Mouse (Mus musculus): Measurements from ENCODE around the gene Magi2. TPM values are rescaled to one million over a fixed set of nuclear protein-coding genes. Genes with fewer than 3 reads are reported as not detected.

Magi2 gene
- polyA plus RNA-seq, 1 experiment from 2014 or later: 20.2 TPM

DNA sequence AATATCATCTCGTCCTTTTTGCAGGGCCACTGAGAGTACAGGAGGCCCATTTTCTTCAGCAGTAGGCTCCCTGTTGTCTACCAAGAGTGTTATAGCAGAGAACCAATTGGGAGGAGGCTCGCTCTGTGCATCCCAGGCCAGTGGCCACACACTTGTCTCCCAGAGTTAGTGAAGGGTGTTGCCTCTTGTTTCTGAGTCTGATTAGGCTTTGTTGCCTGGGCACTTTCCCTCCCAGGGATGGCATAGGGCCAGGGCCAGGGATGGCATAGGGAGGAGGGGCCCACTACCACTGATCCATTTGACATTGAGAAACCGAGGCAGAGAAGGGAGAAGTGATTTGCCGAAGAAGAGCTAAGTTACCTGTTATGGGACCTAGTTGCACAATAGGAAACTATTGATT lies 679.8 kb downstream of the Magi2 start:
- Histone ChIP-seq H3K36me3 (no peaks in the 10 kb centered on the region), H3K27me3 (no peaks in the 10 kb centered on the region; the same call in 1 of the 2 replicates), H3K4me1 (peaks cover 12% of the 10 kb centered on the region; the same call in 1 of the 2 replicates), H3K27ac (replicated peaks) (no peak overlapping the region), H3K4me2 (replicated peaks) (no peak overlapping the region), H3K4me3 (no peak overlapping the region), H3K9me3 (no peaks in the 10 kb centered on the region), H3K9ac (replicated peaks) (no peak overlapping the region)
- peak; percentile 17; the same call in 1 of the 2 replicates for ATAC-seq (ENCODE audit: low FRiP score, low read depth)
- WGBS: 70% methylated on average over 4 of the region's 4 CpGs

- H3K36me3 ChIP-seq: no peaks in the 10 kb centered on the region
- H3K4me3 ChIP-seq: peak overlapping the region; percentile 53
- H3K27ac ChIP-seq (replicated peaks): peak overlapping the region; percentile 60
- H3K4me1 ChIP-seq: peaks cover 12% of the 10 kb centered on the region; the same call in 1 of the 2 replicates
- peak overlapping the region; percentile 68 for H3K9ac ChIP-seq (replicated peaks)
- WGBS: under 1% methylated on average over 12 of the region's 12 CpGs
- peak overlapping the region; percentile 70 for H3K4me2 ChIP-seq (replicated peaks)
- no peaks in the 10 kb centered on the region for H3K9me3 ChIP-seq
- H3K27me3 ChIP-seq: no peaks in the 10 kb centered on the region; the same call in 1 of the 2 replicates
- peak; percentile 77 for ATAC-seq (ENCODE audit: low FRiP score, low read depth)
Measured at GRCm38 (mm10) chr5:19907381-19907982, 680.6 kb downstream of the Magi2 start.

GRCm38 (mm10) chr5:19907983-19908705 lies 681.3 kb downstream of the Magi2 start:
- WGBS: 6% methylated on average over 16 of the region's 16 CpGs
- Histone ChIP-seq H3K9ac (replicated peaks) (peak overlapping the region; percentile 68), H3K27me3 (no peaks in the 10 kb centered on the region; the same call in 1 of the 2 replicates), H3K27ac (replicated peaks) (peak overlapping the region; percentile 60), H3K4me1 (peaks cover 12% of the 10 kb centered on the region; the same call in 1 of the 2 replicates), H3K36me3 (no peaks in the 10 kb centered on the region), H3K9me3 (no peaks in the 10 kb centered on the region), H3K4me2 (replicated peaks) (peak overlapping the region; percentile 70), H3K4me3 (peak overlapping the region; percentile 53)
- ATAC-seq (ENCODE audit: low FRiP score, low read depth): peak; percentile 64

GRCm38 (mm10) chr5:19908706-19909060 lies 681.8 kb downstream of the Magi2 start:
- Histone ChIP-seq H3K9ac (replicated peaks) (peak overlapping the region; percentile 68), H3K36me3 (no peaks in the 10 kb centered on the region), H3K4me3 (peak overlapping the region; percentile 53), H3K27me3 (no peaks in the 10 kb centered on the region; the same call in 1 of the 2 replicates), H3K4me1 (peaks cover 12% of the 10 kb centered on the region; the same call in 1 of the 2 replicates), H3K4me2 (replicated peaks) (peak overlapping the region; percentile 70), H3K9me3 (no peaks in the 10 kb centered on the region), H3K27ac (replicated peaks) (peak overlapping the region; percentile 60)
- peak; percentile 21; the same call in 1 of the 2 replicates for ATAC-seq (ENCODE audit: low FRiP score, low read depth)
- 0% methylated on average over 5 of the region's 5 CpGs for WGBS

- Histone ChIP-seq H3K4me1 (peaks cover 12% of the 10 kb centered on the region; the same call in 1 of the 2 replicates), H3K9ac (replicated peaks) (peak overlapping the region; percentile 68), H3K27me3 (no peaks in the 10 kb centered on the region; the same call in 1 of the 2 replicates), H3K4me2 (replicated peaks) (peak overlapping the region; percentile 70), H3K27ac (replicated peaks) (peak overlapping the region; percentile 60), H3K4me3 (peak overlapping the region; percentile 53), H3K36me3 (no peaks in the 10 kb centered on the region), H3K9me3 (no peaks in the 10 kb centered on the region)
- peak; percentile 35; the same call in 1 of the 2 replicates for ATAC-seq (ENCODE audit: low FRiP score, low read depth)
- WGBS: 1% methylated on average over 11 of the region's 11 CpGs
Measured at GRCm38 (mm10) chr5:19909071-19909470, 682.2 kb downstream of the Magi2 start.

- peak overlapping the region; percentile 68 for H3K9ac ChIP-seq (replicated peaks)
- peak overlapping the region; percentile 70 for H3K4me2 ChIP-seq (replicated peaks)
- H3K27ac ChIP-seq (replicated peaks): peak overlapping the region; percentile 46; the same call in 1 of the 2 replicates
- H3K4me1 ChIP-seq: peaks cover 12% of the 10 kb centered on the region; the same call in 1 of the 2 replicates
- peak; percentile 18; the same call in 1 of the 2 replicates for ATAC-seq (ENCODE audit: low FRiP score, low read depth)
- no peaks in the 10 kb centered on the region for H3K9me3 ChIP-seq
- no peaks in the 10 kb centered on the region; the same call in 1 of the 2 replicates for H3K27me3 ChIP-seq
- peak overlapping the region; percentile 53 for H3K4me3 ChIP-seq
- 60% methylated on average over 7 of the region's 7 CpGs for WGBS
- H3K36me3 ChIP-seq: no peaks in the 10 kb centered on the region
Measured at GRCm38 (mm10) chr5:19909664-19910063, 682.8 kb downstream of the Magi2 start.

GRCm38 (mm10) chr5:19932102-19932501 lies 705.3 kb downstream of the Magi2 start:
- no peaks in the 10 kb centered on the region for H3K9me3 ChIP-seq
- H3K27ac ChIP-seq (replicated peaks): no peak overlapping the region
- ATAC-seq (ENCODE audit: low FRiP score, low read depth): no peak
- H3K4me1 ChIP-seq: no peaks in the 10 kb centered on the region
- H3K27me3 ChIP-seq: no peaks in the 10 kb centered on the region
- H3K36me3 ChIP-seq: no peaks in the 10 kb centered on the region
- 86% methylated on average over 3 of the region's 3 CpGs for WGBS
- H3K4me3 ChIP-seq: no peak overlapping the region
- no peak overlapping the region for H3K9ac ChIP-seq (replicated peaks)
- no peak overlapping the region for H3K4me2 ChIP-seq (replicated peaks)

DNA sequence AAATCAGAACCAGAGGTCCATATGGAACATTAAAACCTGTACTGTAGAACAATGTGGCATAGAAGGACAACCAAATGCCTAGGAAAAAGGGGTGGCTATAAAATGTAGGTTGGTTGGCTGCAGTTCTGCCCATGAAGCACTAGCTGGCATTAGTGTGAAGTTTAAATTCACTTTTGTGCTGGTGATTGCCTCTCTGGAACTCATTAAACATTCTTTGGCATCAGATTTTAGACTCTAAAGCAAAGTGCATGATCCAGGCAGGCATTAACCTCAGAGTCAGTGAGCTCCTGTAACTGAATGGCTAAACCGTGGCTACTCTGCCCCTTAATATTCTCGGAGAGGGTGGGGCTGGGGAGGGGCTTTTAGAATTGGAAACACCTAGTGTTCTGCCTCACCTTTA lies 706.4 kb downstream of the Magi2 start:
- ATAC-seq (ENCODE audit: low FRiP score, low read depth): no peak
- H3K36me3 ChIP-seq: no peaks in the 10 kb centered on the region

GRCm38 (mm10) chr5:19951102-19951501 lies 724.3 kb downstream of the Magi2 start:
- no peaks in the 10 kb centered on the region for H3K27me3 ChIP-seq
- H3K9me3 ChIP-seq: no peaks in the 10 kb centered on the region
- H3K9ac ChIP-seq (replicated peaks): no peak overlapping the region
- no peaks in the 10 kb centered on the region for H3K4me1 ChIP-seq
- no peak overlapping the region for H3K4me3 ChIP-seq
- 85% methylated on average over 2 of the region's 2 CpGs for WGBS
- H3K27ac ChIP-seq (replicated peaks): no peak overlapping the region
- no peak overlapping the region for H3K4me2 ChIP-seq (replicated peaks)
- H3K36me3 ChIP-seq: no peaks in the 10 kb centered on the region
- no peak for ATAC-seq (ENCODE audit: low FRiP score, low read depth)

More for the DNA sequence above, 706.4 kb downstream of the Magi2 start:
- no peak overlapping the region for H3K4me2 ChIP-seq (replicated peaks)
- WGBS: 66% methylated on average over 2 of the region's 2 CpGs
- no peak overlapping the region for H3K27ac ChIP-seq (replicated peaks)
- H3K4me1 ChIP-seq: no peaks in the 10 kb centered on the region
- no peak overlapping the region for H3K9ac ChIP-seq (replicated peaks)
- H3K9me3 ChIP-seq: no peaks in the 10 kb centered on the region
- no peak overlapping the region for H3K4me3 ChIP-seq
- H3K27me3 ChIP-seq: no peaks in the 10 kb centered on the region

- no peaks in the 10 kb centered on the region for H3K4me1 ChIP-seq
- no peak overlapping the region for H3K27ac ChIP-seq (replicated peaks)
- H3K27me3 ChIP-seq: no peaks in the 10 kb centered on the region
- no peak overlapping the region for H3K9ac ChIP-seq (replicated peaks)
- 85% methylated on average over 1 of the region's 1 CpGs for WGBS
- H3K4me3 ChIP-seq: no peak overlapping the region
- no peaks in the 10 kb centered on the region for H3K36me3 ChIP-seq
- ATAC-seq (ENCODE audit: low FRiP score, low read depth): no peak
- H3K9me3 ChIP-seq: no peaks in the 10 kb centered on the region
- no peak overlapping the region for H3K4me2 ChIP-seq (replicated peaks)
Measured at GRCm38 (mm10) chr5:19964113-19964512, 737.3 kb downstream of the Magi2 start.

DNA sequence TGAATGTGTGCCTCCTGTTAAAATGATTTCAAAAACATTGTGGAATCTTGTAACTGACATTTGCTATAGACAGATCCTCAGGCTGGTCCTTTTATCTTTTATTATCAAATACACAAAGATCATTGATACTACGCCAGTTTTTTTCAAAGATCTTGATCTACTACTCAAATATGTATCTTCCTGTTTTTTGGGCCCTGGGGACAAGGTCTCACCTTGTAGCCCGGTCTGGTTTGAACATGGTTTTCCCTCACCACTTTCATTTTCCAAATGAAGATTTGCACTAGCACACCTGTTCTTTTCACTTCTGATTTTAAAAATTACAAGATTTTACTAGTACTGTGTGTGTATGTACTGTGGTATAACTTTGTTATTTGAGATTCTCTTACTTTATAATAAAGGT lies 745.9 kb downstream of the Magi2 start:
- no peaks in the 10 kb centered on the region for H3K4me1 ChIP-seq
- no peak overlapping the region for H3K4me2 ChIP-seq (replicated peaks)
- no peaks in the 10 kb centered on the region for H3K9me3 ChIP-seq
- no peaks in the 10 kb centered on the region for H3K36me3 ChIP-seq
- WGBS: 94% methylated on average over 2 of the region's 2 CpGs
- H3K27ac ChIP-seq (replicated peaks): no peak overlapping the region
- no peak overlapping the region for H3K9ac ChIP-seq (replicated peaks)
- no peaks in the 10 kb centered on the region for H3K27me3 ChIP-seq
- no peak overlapping the region for H3K4me3 ChIP-seq
- no peak for ATAC-seq (ENCODE audit: low FRiP score, low read depth)

DNA sequence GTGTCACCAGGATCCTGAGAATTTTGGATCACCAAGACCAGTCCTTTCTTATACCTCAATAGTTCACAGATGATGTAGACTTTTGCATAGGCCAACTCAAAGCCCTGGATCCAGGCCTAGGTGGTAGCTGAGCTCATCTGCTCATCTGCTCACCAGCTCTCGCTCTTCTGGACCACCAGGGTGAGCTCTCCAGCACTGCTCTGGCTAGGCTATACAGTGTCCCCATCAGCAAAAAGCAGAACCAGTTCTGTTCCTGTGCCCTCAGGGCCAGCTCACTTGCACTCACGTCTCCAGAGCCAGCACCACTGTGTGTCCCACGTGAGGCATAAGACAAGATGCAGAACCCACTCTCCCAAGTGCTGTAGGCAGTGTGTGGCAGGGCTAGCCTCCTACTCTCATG lies 747.0 kb downstream of the Magi2 start:
- ATAC-seq (ENCODE audit: low FRiP score, low read depth): no peak

More for the DNA sequence above, 747.0 kb downstream of the Magi2 start:
- Histone ChIP-seq H3K4me2 (replicated peaks) (no peak overlapping the region), H3K9me3 (no peaks in the 10 kb centered on the region), H3K27me3 (no peaks in the 10 kb centered on the region), H3K36me3 (no peaks in the 10 kb centered on the region), H3K4me1 (no peaks in the 10 kb centered on the region), H3K4me3 (no peak overlapping the region), H3K27ac (replicated peaks) (no peak overlapping the region), H3K9ac (replicated peaks) (no peak overlapping the region)
- 95% methylated on average over 3 of the region's 3 CpGs for WGBS

All from midbrain, embryonic 12.5 days (tissue).